Mouse (Mus musculus) CH12F3 (cell line): ENCODE results near the gene Mrpl34.

ENCODE experiments used
- in situ Hi-C: fragments of 300-500 bp; cut with MboI; formaldehyde crosslinking; loops from 2 replicates; pipeline ENCODE4 v1.14.3; 2020; ENCODE audit warnings: low sequenced_read_pairs

The Mrpl34 gene

GRCm38 (mm10) chr8:71468916-71469315 is 4.2 kb downstream of the Mrpl34 start, which contains the start of gene Dda1:
Dda1 (plus strand) TSS chr8:71469199.
- in situ Hi-C loops, result no loop called here

- in situ Hi-C loops, result no loop called here
These were observed 4.7 kb downstream of the Mrpl34 start for GRCm38 (mm10) chr8:71469411-71469810.

GRCm38 (mm10) chr8:71470146-71470912 is 5.6 kb downstream of the Mrpl34 start:
- in situ Hi-C loops, result no loop called here

- in situ Hi-C loops, result no loop called here
These were observed 6.1 kb downstream of the Mrpl34 start for GRCm38 (mm10) chr8:71470913-71471255.

GRCm38 (mm10) chr8:71471861-71472260 is 7.1 kb downstream of the Mrpl34 start:
- in situ Hi-C loops, result no loop called here

- in situ Hi-C loops, result no loop called here
These were observed 8.0 kb downstream of the Mrpl34 start for GRCm38 (mm10) chr8:71472601-71473386.

GRCm38 (mm10) chr8:71474344-71474743 is 9.6 kb downstream of the Mrpl34 start:
- in situ Hi-C loops, result no loop called here

- in situ Hi-C loops, result no loop called here
These were observed 10.3 kb downstream of the Mrpl34 start for GRCm38 (mm10) chr8:71474785-71475701.

- in situ Hi-C loops, result no loop called here
These were observed 10.9 kb downstream of the Mrpl34 start for GRCm38 (mm10) chr8:71475702-71476075.

GRCm38 (mm10) chr8:71476099-71476940 is 11.6 kb downstream of the Mrpl34 start:
- in situ Hi-C loops, result no loop called here

GRCm38 (mm10) chr8:71477196-71477845 is 12.6 kb downstream of the Mrpl34 start:
- in situ Hi-C loops, result no loop called here

- in situ Hi-C loops, result no loop called here
These were observed 14.2 kb downstream of the Mrpl34 start for GRCm38 (mm10) chr8:71478943-71479342.

- in situ Hi-C loops, result no loop called here
These were observed 19.2 kb downstream of the Mrpl34 start for GRCm38 (mm10) chr8:71483932-71484331.

- in situ Hi-C loops, result no loop called here
These were observed 20.0 kb downstream of the Mrpl34 start for GRCm38 (mm10) chr8:71484736-71485135.

- in situ Hi-C loops, result no loop called here
These were observed 20.7 kb downstream of the Mrpl34 start, which contains the start of gene Ano8 for GRCm38 (mm10) chr8:71485142-71486135. Ano8 (minus strand) TSS chr8:71485963.

GRCm38 (mm10) chr8:71486136-71486529 is 21.4 kb downstream of the Mrpl34 start:
- in situ Hi-C loops, result no loop called here

GRCm38 (mm10) chr8:71487691-71488445 is 23.1 kb downstream of the Mrpl34 start, which contains the start of gene Gtpbp3:
Gtpbp3 (plus strand) TSS chr8:71488103.
- in situ Hi-C loops, result no loop called here

- in situ Hi-C loops, result no loop called here
These were observed 23.7 kb downstream of the Mrpl34 start for GRCm38 (mm10) chr8:71488454-71488853.
